13 mouse cellular contexts compared by ENCODE assay signal in the genomic region with DNA sequence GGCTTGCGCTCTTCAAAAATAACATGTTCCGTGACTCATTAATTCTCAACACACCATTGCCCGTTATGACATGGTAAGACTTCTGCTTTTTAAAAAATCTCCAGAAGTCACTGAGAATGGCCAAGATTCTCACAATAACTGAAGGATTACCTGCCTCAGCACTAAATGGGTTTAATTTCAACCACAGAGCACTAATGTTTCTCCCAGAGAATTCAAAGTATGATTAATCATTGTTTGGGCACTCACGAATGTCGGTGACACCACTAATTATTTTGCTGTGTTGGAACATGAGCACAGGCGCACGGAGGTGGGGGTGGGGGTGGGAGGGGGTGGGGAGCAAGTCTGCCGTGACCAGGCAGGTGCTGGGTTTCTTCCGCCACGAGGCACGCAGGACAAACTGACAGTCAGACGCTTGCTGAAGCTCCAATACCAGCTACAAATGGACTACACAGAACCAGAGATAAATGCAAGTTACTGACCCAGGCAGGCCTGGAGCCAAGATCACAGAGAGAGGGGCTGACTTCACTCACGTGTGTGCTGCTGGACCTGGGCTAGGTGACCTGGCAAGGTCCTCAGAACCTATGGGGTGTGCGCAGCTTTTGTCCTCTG.
A peak's percentile ranks its signal among the peaks of the same experiment; 100 is the strongest.
DNase-seq lines count a peak whose midpoint lies in the region; ATAC-seq and TF ChIP-seq lines count a peak whose summit lies in the region.
"Had no signal": no experiment of that assay in that cellular context is flagged by ENCODE, and none has a peak within 500 bp of the region (broad histone marks: within the 10 kb centered on the region; RNA-seq: fewer than 3 reads in every experiment).

No protein-coding gene starts in this region.

- H3K4me1 ChIP-seq in kidney, adult 2 months (ENCODE audit: control insufficient read depth, insufficient read depth, low read length) = peaks cover 44% of the 10 kb centered on the region
- H3K4me1 ChIP-seq in limb, embryonic 13.5 days = peaks cover 42% of the 10 kb centered on the region
- no peaks in the 10 kb centered on the region for H3K4me1 ChIP-seq in midbrain, postnatal 0 days (ENCODE audit: insufficient read depth, low read length)

- no peak overlapping the region for H3K4me3 ChIP-seq in layer of hippocampus, adult 2 months
- H3K4me3 ChIP-seq in kidney, adult 2 months (ENCODE audit: insufficient read depth, low read depth, low read length) = no peak overlapping the region
- no peak overlapping the region for H3K4me3 ChIP-seq in limb, embryonic 13.5 days
- H3K4me3 ChIP-seq in midbrain, postnatal 0 days (ENCODE audit: low read depth, low read length) = no peak overlapping the region
- H3K4me3 ChIP-seq: forebrain, embryonic 15.5 days; heart, embryonic 15.5 days had no signal

- WGBS in kidney, adult 2 months = 24% methylated on average over 14 of the region's 14 CpGs
- 42% methylated on average over 14 of the region's 14 CpGs for WGBS in limb, embryonic 13.5 days
- WGBS in midbrain, postnatal 0 days = 71% methylated on average over 14 of the region's 14 CpGs

- no peaks in the 10 kb centered on the region; the same call in 1 of the 2 replicates for H3K9me3 ChIP-seq in limb, embryonic 13.5 days
- H3K9me3 ChIP-seq in midbrain, postnatal 0 days (ENCODE audit: low read length) = no peaks in the 10 kb centered on the region
- H3K9me3 ChIP-seq: forebrain, embryonic 15.5 days; heart, embryonic 15.5 days had no signal

- CTCF ChIA-PET in Patski (lab: Charles Lee) = interaction anchor here (0.6 to 1.7 kb wide), 10 partner anchors 18 to 120 kb away, joined by 3 to 6 read pairs (median 4); no protein-coding TSS in a partner anchor

- POLR2A ChIA-PET in Patski (lab: Charles Lee) = interaction anchor here (0.6 to 2.8 kb wide), 6 partner anchors 20 to 120 kb away, joined by 3 to 10 read pairs (median 4); partner anchors contain the start of gene Apbb2

- no peaks in the 10 kb centered on the region for H3K27me3 ChIP-seq in Patski
- H3K27me3 ChIP-seq in kidney, adult 2 months (replicated peaks; ENCODE audit: control insufficient read depth, insufficient read depth, low read length) = no peaks in the 10 kb centered on the region
- no peaks in the 10 kb centered on the region for H3K27me3 ChIP-seq in limb, embryonic 13.5 days
- H3K27me3 ChIP-seq in midbrain, postnatal 0 days (ENCODE audit: insufficient read depth, low read length) = no peaks in the 10 kb centered on the region
- H3K27me3 ChIP-seq: forebrain, embryonic 15.5 days; heart, embryonic 15.5 days had no signal

- H3K36me3 ChIP-seq in kidney, adult 2 months (ENCODE audit: control insufficient read depth, insufficient read depth, low read length) = no peaks in the 10 kb centered on the region
- no peaks in the 10 kb centered on the region for H3K36me3 ChIP-seq in limb, embryonic 13.5 days
- H3K36me3 ChIP-seq in midbrain, postnatal 0 days (ENCODE audit: insufficient read depth, low read length) = no peaks in the 10 kb centered on the region
- H3K36me3 ChIP-seq: forebrain, embryonic 15.5 days; heart, embryonic 15.5 days had no signal

- no peak overlapping the region for H3K9ac ChIP-seq in limb, embryonic 13.5 days
- H3K9ac ChIP-seq in midbrain, postnatal 0 days (replicated peaks; ENCODE audit: low read length, poor library complexity, severe bottlenecking) = no peak overlapping the region
- H3K9ac ChIP-seq: forebrain, embryonic 15.5 days; heart, embryonic 15.5 days; liver, embryonic 14.5 days had no signal

- peak overlapping the region; percentile 1; the same call in 1 of the 2 replicates for H3K27ac ChIP-seq in layer of hippocampus, adult 2 months
- peak overlapping the region; percentile 93 for H3K27ac ChIP-seq in kidney, adult 2 months (ENCODE audit: insufficient read depth, low read depth, low read length)
- peak overlapping the region; percentile 33; the same call in 1 of the 2 replicates for H3K27ac ChIP-seq in limb, embryonic 13.5 days
- no peak overlapping the region for H3K27ac ChIP-seq in midbrain, postnatal 0 days (ENCODE audit: low read depth, low read length)
- H3K27ac ChIP-seq: forebrain, embryonic 15.5 days; heart, embryonic 15.5 days; liver, embryonic 14.5 days had no signal

- TF ChIP-seq CTCF in layer of hippocampus, adult 2 months (conservative IDR thresholded peaks at IDR 0.05) = no peak
- TF ChIP-seq CTCF in Patski (IDR thresholded peaks at IDR 0.05) = no peak
- TF ChIP-seq CTCF in kidney, adult 2 months (conservative IDR thresholded peaks at IDR 0.05; ENCODE audit: insufficient read depth, insufficient read length, low read depth, low read length) = no peak
- TF ChIP-seq CTCF in midbrain, postnatal 0 days (IDR thresholded peaks at IDR 0.05) = no peak

- no peak for TF ChIP-seq POLR2A in kidney, adult 2 months (IDR thresholded peaks at IDR 0.05; ENCODE audit: low read depth, low read length)

- 0 out of 2 replicates have a peak overlapping the region, but pooled peaks have one; percentile 21 for H3K4me2 ChIP-seq in limb, embryonic 13.5 days (replicated peaks)
- H3K4me2 ChIP-seq in midbrain, postnatal 0 days (ENCODE audit: low read depth, low read length, poor library complexity, severe bottlenecking) = no peak overlapping the region
- H3K4me2 ChIP-seq: forebrain, embryonic 15.5 days; heart, embryonic 15.5 days had no signal

- ATAC-seq in Patski = peak; percentile 68
- no peak for ATAC-seq in limb, embryonic 13.5 days (ENCODE audit: low FRiP score, low read depth)
- ATAC-seq in monocyte, adult 5-6 weeks (replicated peaks; ENCODE audit: insufficient number of reproducible peaks, low FRiP score, low TSS enrichment, poor library complexity, severe bottlenecking) = no peak
- ATAC-seq in midbrain, postnatal 0 days (ENCODE audit: low FRiP score) = no peak
- ATAC-seq: forebrain, embryonic 15.5 days; midbrain, embryonic 16.5 days had no signal

- in situ Hi-C loops in Patski (cut with MboI; ENCODE audit: low pct_unique_long_range_greater_than_20kb) = loop anchor here (5.0 kb wide), 1 partner anchor 115 kb away; no protein-coding TSS in a partner anchor

- no peak for DNase-seq in layer of hippocampus, adult 2 months (ENCODE audit: low spot score in 2 of 2)
- DNase-seq in layer of hippocampus, postnatal 10 days (ENCODE audit: low spot score in 2 of 2) = no peak
- peak; percentile 95 for DNase-seq in Patski (ENCODE audit: low read depth, low spot score)
- peak; percentile 91 for DNase-seq in kidney, adult 2 months
- no peak for DNase-seq in layer of hippocampus, postnatal 36 days
- no peak for DNase-seq in midbrain, postnatal 0 days (ENCODE audit: low spot score)
- DNase-seq: thymus, postnatal 14 days had no signal

Comparison
In these comparisons a context has a peak if more than half of its experiments do, and no peak if none do; other contexts are left out.
1. DNase-seq: peak in Patski (single experiment) and kidney, adult 2 months (single experiment); none in layer of hippocampus, adult 2 months (0 of 2), layer of hippocampus, postnatal 10 days (0 of 2), layer of hippocampus, postnatal 36 days (0 of 2) and midbrain, postnatal 0 days (single experiment).